Mouse (Mus musculus) ES-Bruce4 (cell line): ENCODE data around the gene Ranbp2.

ENCODE experiments used
- CTCF ChIP-seq: IDR thresholded peaks from one replicate; pipeline ENCODE4 v1.8.1; 2011; ENCODE audit warnings: low read depth, low read length
- EP300 ChIP-seq: IDR thresholded peaks from 2 replicates; pipeline ENCODE4 v1.6.1; 2011; ENCODE audit warnings: low read depth, low read length; ENCODE audit not compliant: insufficient read depth
- POLR2A ChIP-seq: IDR thresholded peaks from one replicate; pipeline ENCODE4 v1.8.1; 2011; ENCODE audit warnings: low read length; ENCODE audit not compliant: insufficient read depth

GRCm38 (mm10) chr10:58478071-58478578 is 31.4 kb downstream of the Ranbp2 start:
- no peak for TF ChIP-seq POLR2A
- TF ChIP-seq CTCF = no peak
- TF ChIP-seq EP300 = no peak
